ENCODE assay signal across 8 mouse cellular contexts in genomic region chr2:156278226-156279017, GRCm38 (mm10). TPM values are rescaled to one million over a fixed set of nuclear protein-coding genes. Genes with fewer than 3 reads are reported as not detected.
A peak's percentile ranks its signal among the peaks of the same experiment; 100 is the strongest.
DNase-seq lines count a peak whose midpoint lies in the region; ATAC-seq lines count a peak whose summit lies in the region.

No protein-coding gene starts in this region.

- no peak overlapping the region for H3K9ac ChIP-seq in hindbrain, embryonic 11.5 days (ENCODE audit: low read depth, low read length)
- H3K9ac ChIP-seq in lung, embryonic 16.5 days (ENCODE audit: low read length): no peak overlapping the region

- no peaks in the 10 kb centered on the region for H3K9me3 ChIP-seq in hindbrain, embryonic 11.5 days (ENCODE audit: control insufficient read depth, low read length)
- H3K9me3 ChIP-seq in lung, embryonic 16.5 days (ENCODE audit: control insufficient read depth, low read length): no peaks in the 10 kb centered on the region

- 74% methylated on average over 4 of the region's 4 CpGs for WGBS in hindbrain, embryonic 11.5 days
- 46% methylated on average over 4 of the region's 4 CpGs for WGBS in lung, embryonic 16.5 days

- H3K36me3 ChIP-seq in hindbrain, embryonic 11.5 days (ENCODE audit: control insufficient read depth, insufficient read depth, low read length): no peaks in the 10 kb centered on the region
- peaks cover 6% of the 10 kb centered on the region for H3K36me3 ChIP-seq in lung, embryonic 16.5 days (ENCODE audit: control insufficient read depth, insufficient read depth, low read length)

- H3K4me3 ChIP-seq in hindbrain, embryonic 11.5 days (ENCODE audit: low read depth, low read length): no peak overlapping the region
- no peak overlapping the region for H3K4me3 ChIP-seq in lung, embryonic 16.5 days (ENCODE audit: low read length)

- DNase-seq in Muller cell, postnatal 12 days (ENCODE audit: inconsistent ontology term): peak; percentile 76
- peak; percentile 85 to 86 for DNase-seq in cerebellum, postnatal 10 days
- DNase-seq in frontal cortex, postnatal 10 days (ENCODE audit: low spot score in 2 of 2): peak; percentile 64 to 78
- DNase-seq in hindbrain, embryonic 11.5 days (ENCODE audit: low spot score): peak; percentile 81
- peak; percentile 87 for DNase-seq in layer of hippocampus, adult 9-11 months
- DNase-seq in ovary, postnatal 10 days (ENCODE audit: low spot score): peak; percentile 29
- DNase-seq in thymus, postnatal 0 days (ENCODE audit: low spot score): peak; percentile 91

- H3K27me3 ChIP-seq in hindbrain, embryonic 11.5 days (ENCODE audit: control insufficient read depth, insufficient read depth, low read length): no peaks in the 10 kb centered on the region
- H3K27me3 ChIP-seq in lung, embryonic 16.5 days (ENCODE audit: control insufficient read depth, insufficient read depth, low read depth, low read length): no peaks in the 10 kb centered on the region

- no peak for ATAC-seq in hindbrain, embryonic 11.5 days (ENCODE audit: low FRiP score)
- ATAC-seq in lung, embryonic 16.5 days (ENCODE audit: low read depth): peak; percentile 90

- no peak overlapping the region for H3K27ac ChIP-seq in hindbrain, embryonic 11.5 days (ENCODE audit: low read depth, low read length)
- peak overlapping the region; percentile 59 for H3K27ac ChIP-seq in lung, embryonic 16.5 days (ENCODE audit: low read length)

- H3K4me1 ChIP-seq in hindbrain, embryonic 11.5 days (replicated peaks; ENCODE audit: control insufficient read depth, insufficient read depth, low read length): no peaks in the 10 kb centered on the region
- H3K4me1 ChIP-seq in lung, embryonic 16.5 days (replicated peaks; ENCODE audit: control insufficient read depth, insufficient read depth, low read length): no peaks in the 10 kb centered on the region; the same call in 1 of the 2 replicates

- H3K4me2 ChIP-seq in hindbrain, embryonic 11.5 days (replicated peaks; ENCODE audit: low read depth, low read length): no peak overlapping the region
- H3K4me2 ChIP-seq in lung, embryonic 16.5 days (ENCODE audit: low read depth, low read length): no peak overlapping the region

RNA-seq across cellular contexts. Expression of gene Cnbd2, which starts 33.7 kb away (rescaled TPM):
- 4.4 and 4.6 TPM in 2 replicates for polyA plus RNA-seq in hindbrain, embryonic 11.5 days (2014; fragmentation: Nextera tagmentation; extraction: Ambion mirVana)
- 3.8 and 4.4 TPM in 2 replicates for polyA plus RNA-seq in lung, embryonic 16.5 days (2015; fragmentation: Nextera tagmentation; extraction: Ambion mirVana)
- 10.3 and 12.2 TPM in 2 replicates for polyA plus RNA-seq in thymus, postnatal 0 days (2015; fragmentation: Nextera tagmentation; extraction: Ambion mirVana)

RNA-seq across cellular contexts. Expression of gene Scand1, which starts 34.1 kb away (rescaled TPM):
- 81.9 and 87.2 TPM in 2 replicates for polyA plus RNA-seq in hindbrain, embryonic 11.5 days (2014; fragmentation: Nextera tagmentation; extraction: Ambion mirVana)
- polyA plus RNA-seq in lung, embryonic 16.5 days (2015; fragmentation: Nextera tagmentation; extraction: Ambion mirVana): 39.1 and 53.6 TPM in 2 replicates
- polyA plus RNA-seq in thymus, postnatal 0 days (2015; fragmentation: Nextera tagmentation; extraction: Ambion mirVana): 176 and 184 TPM in 2 replicates

Comparison
In these comparisons a context has a peak if more than half of its experiments do, and no peak if none do; other contexts are left out.
1. DNase-seq: peak in every context shown above with its lines; median percentile 91 in thymus, postnatal 0 days; 87 in layer of hippocampus, adult 9-11 months; 86 in cerebellum, postnatal 10 days; 81 in hindbrain, embryonic 11.5 days; 76 in Muller cell, postnatal 12 days; 71 in frontal cortex, postnatal 10 days; 29 in ovary, postnatal 10 days.